Mouse (Mus musculus) forebrain, embryonic 12.5 days (tissue): ENCODE measurements around the gene Plekhg6. TPM values are rescaled to one million over a fixed set of nuclear protein-coding genes. Genes with fewer than 3 reads are reported as not detected.
A peak's percentile ranks its signal among the peaks of the same experiment; 100 is the strongest.

Source experiments
- ATAC-seq: fragments of 200-750 bp; cut with Nextera tagmentation; 2 replicates; pipeline ENCODE4 v1.8.0; 2017; ENCODE audit warnings: moderate TSS enrichment; ENCODE audit not compliant: low FRiP score
- H3K27ac ChIP-seq: fragments of 300-500 bp; sonication (generic); 2 replicates; pipeline ENCODE4 v1.5.1; 2016; ENCODE audit warnings: mild to moderate bottlenecking
- H3K27me3 ChIP-seq: fragments of 300-500 bp; sonication (generic); 2 replicates; pipeline ENCODE4 v1.6.1; 2016; ENCODE audit warnings: mild to moderate bottlenecking
- H3K36me3 ChIP-seq: fragments of 300-500 bp; sonication (generic); replicated peaks from 2 replicates; pipeline ENCODE4 v1.6.1; 2016; ENCODE audit warnings: mild to moderate bottlenecking
- H3K4me1 ChIP-seq: fragments of 300-500 bp; sonication (generic); 2 replicates; pipeline ENCODE4 v1.6.1; 2016
- H3K4me2 ChIP-seq: fragments of 300-500 bp; sonication (generic); 2 replicates; pipeline ENCODE4 v1.6.1; 2016; ENCODE audit warnings: mild to moderate bottlenecking, moderate library complexity
- H3K4me3 ChIP-seq: fragments of 300-500 bp; sonication (generic); replicated peaks from 2 replicates; pipeline ENCODE4 v1.5.1; 2016; ENCODE audit warnings: mild to moderate bottlenecking
- H3K9ac ChIP-seq: fragments of 300-500 bp; sonication (generic); 2 replicates; pipeline ENCODE4 v1.6.1; 2016; ENCODE audit warnings: mild to moderate bottlenecking
- H3K9me3 ChIP-seq: fragments of 300-500 bp; sonication (generic); 2 replicates; pipeline ENCODE4 v1.6.1; 2016
- WGBS: fragments of 180-500 bp; shearing (Covaris S2); methylation state at CpG from one replicate; pipeline ENCODE4 v1.1.7; 2016; 5-methylcytosine and 5-hydroxymethylcytosine counted together
- polyA plus RNA-seq: library from polyadenylated mRNA; unstranded; fragments of >200 nt; fragmentation: Nextera tagmentation; extraction: Ambion mirVana; gene quantifications from 2 replicates; pipeline ENCODE4 v1.2.1, GENCODE M21; 2016

Plekhg6 gene
- polyA plus RNA-seq, 1 experiment from 2014 or later, result 0.05 TPM

DNA sequence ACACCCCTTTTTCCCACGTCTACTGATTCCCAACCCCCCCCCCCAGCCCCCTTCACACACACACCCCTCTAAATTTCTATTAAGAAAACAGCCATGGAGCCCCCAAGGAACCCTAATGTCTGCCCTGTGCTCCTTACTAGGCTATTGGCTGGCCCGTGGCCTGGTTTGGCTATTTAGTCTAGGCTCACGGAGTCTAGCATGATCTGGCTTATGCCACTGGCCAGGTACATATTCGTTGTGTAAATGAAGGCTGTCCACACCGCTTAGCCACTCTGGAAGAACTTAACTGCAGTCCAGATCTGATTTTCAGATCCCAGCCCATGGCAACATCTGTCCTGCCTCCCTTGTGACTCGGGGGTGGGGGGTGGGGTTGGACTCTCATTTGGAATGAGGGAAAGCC, 65.8 kb downstream of the Plekhg6 start:
- H3K27ac ChIP-seq, result no peak overlapping the region
- no peak for ATAC-seq

DNA sequence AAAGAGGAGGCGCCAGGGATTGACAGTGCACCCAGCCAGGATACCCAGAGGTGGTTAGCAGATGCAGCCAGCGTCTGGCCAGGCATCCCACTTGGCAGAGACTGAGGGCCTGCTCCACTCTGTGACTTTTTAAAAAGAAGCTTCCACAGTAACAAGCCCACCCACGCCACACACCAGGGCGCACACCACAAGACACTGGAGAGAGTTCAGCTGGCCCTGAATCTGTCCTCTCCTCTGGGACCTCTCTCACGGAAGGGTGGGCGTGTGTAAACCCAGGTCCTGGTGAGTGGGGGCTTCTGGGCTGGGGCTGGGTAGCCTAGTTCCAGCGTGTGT, 66.4 kb downstream of the Plekhg6 start:
- Histone ChIP-seq H3K9me3 (no peaks in the 10 kb centered on the region), H3K4me2 (peak overlapping the region; percentile 69), H3K4me1 (peaks cover 29% of the 10 kb centered on the region), H3K36me3 (no peaks in the 10 kb centered on the region), H3K4me3 (peak overlapping the region; percentile 39), H3K9ac (peak overlapping the region; percentile 63), H3K27ac (no peak overlapping the region), H3K27me3 (peaks cover 28% of the 10 kb centered on the region)
- 0 out of 2 replicates have a peak, but pooled peaks have one; percentile 24 for ATAC-seq
- 64% methylated on average over 7 of the region's 7 CpGs for WGBS

More for the DNA sequence above, 65.8 kb downstream of the Plekhg6 start:
- H3K36me3 ChIP-seq, result no peaks in the 10 kb centered on the region
- H3K4me2 ChIP-seq, result no peak overlapping the region
- H3K4me3 ChIP-seq, result no peak overlapping the region
- H3K27me3 ChIP-seq, result peaks cover 33% of the 10 kb centered on the region
- H3K4me1 ChIP-seq, result peaks cover 26% of the 10 kb centered on the region
- no peak overlapping the region for H3K9ac ChIP-seq
- no peaks in the 10 kb centered on the region for H3K9me3 ChIP-seq
- WGBS, result 71% methylated on average over 6 of the region's 6 CpGs

DNA sequence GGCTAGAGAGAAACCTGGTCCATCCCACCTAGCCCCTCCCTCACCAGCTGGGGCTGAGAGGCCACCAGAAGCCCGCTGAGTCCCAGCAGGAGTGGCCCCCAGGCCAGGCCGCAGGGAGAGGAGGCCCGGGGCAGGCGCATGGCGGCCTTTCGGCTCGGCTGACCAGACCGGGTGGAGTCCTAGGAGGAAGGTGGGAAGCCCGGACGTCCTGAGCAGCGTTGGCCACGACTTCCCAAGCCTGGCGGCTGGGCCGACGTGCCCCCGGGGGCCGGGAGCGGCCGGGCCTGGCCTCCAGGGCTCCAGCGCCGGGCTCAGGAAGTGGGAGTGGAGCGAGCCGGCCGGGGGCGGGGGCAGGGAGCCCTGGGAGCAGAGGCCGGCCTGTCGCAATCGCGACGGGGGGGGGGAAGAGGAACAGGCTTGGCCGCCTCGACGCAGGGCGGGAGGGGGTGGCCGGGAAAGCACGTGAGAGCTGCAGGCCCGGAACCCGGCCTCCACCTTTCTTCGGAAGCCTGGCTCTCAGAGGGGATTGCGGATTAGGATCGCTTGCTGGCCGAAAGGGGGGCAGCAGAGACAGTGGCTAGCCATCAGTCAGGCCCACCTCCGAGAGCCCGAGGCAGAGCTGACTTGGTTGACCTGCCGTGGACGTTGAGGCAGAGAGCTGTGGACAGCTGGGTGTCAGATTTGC, 66.9 kb downstream of the Plekhg6 start, which contains the start of gene Ltbr:
Gene Ltbr, minus strand, starts transcription at position 340 of the 685 bp plus-strand sequence.
- WGBS, result 4% methylated on average over 41 of the region's 46 CpGs
- ATAC-seq, result peak; percentile 61

More for the DNA sequence above, 66.9 kb downstream of the Plekhg6 start, which contains the start of gene Ltbr:
- Histone ChIP-seq H3K9ac (peak within 1 kb of the TSS; percentile 63), H3K4me2 (peak within 1 kb of the TSS; percentile 69), H3K4me1 (peaks cover 34% of the 10 kb centered on the region), H3K27ac (0 out of 2 replicates have a peak within 1 kb of the TSS, but pooled peaks have one; percentile 8), H3K36me3 (no peaks in the 10 kb centered on the region), H3K27me3 (peaks cover 23% of the 10 kb centered on the region), H3K4me3 (peak within 1 kb of the TSS; percentile 39), H3K9me3 (no peaks in the 10 kb centered on the region)

Other genes starting within 250 kb of the Plekhg6 start
- 62.9 and 63.6 TPM in 2 replicates for gene Nop2, start 248.9 kb downstream of the Plekhg6 start, polyA plus RNA-seq
- gene Iffo1, start 235.6 kb downstream of the Plekhg6 start, polyA plus RNA-seq, result 15.9 and 16.0 TPM in 2 replicates
- gene Gapdh, start 214.3 kb downstream of the Plekhg6 start, polyA plus RNA-seq, result 2,231 and 2,319 TPM in 2 replicates
- gene Ncapd2, start 189.1 kb downstream of the Plekhg6 start, polyA plus RNA-seq, result 221 and 246 TPM in 2 replicates
- gene Mrpl51, start 189.0 kb downstream of the Plekhg6 start, polyA plus RNA-seq, result 192 and 193 TPM in 2 replicates
- 5.5 and 6.0 TPM in 2 replicates for gene Vamp1, start 165.2 kb downstream of the Plekhg6 start, polyA plus RNA-seq
- gene Tapbpl, start 148.9 kb downstream of the Plekhg6 start, polyA plus RNA-seq, result 1.5 and 2.1 TPM in 2 replicates
- 1.6 and 1.8 TPM in 2 replicates for gene Cd27, start 143.8 kb downstream of the Plekhg6 start, polyA plus RNA-seq
- not detected in 2 replicates for gene Tuba3a, start 94.8 kb downstream of the Plekhg6 start, polyA plus RNA-seq
- gene Ltbr, start 66.9 kb downstream of the Plekhg6 start, polyA plus RNA-seq, result 12.7 and 14.0 TPM in 2 replicates
- gene Scnn1a, start 60.1 kb downstream of the Plekhg6 start, polyA plus RNA-seq, result 0.24 and 0.49 TPM in 2 replicates
- 16.6 and 19.3 TPM in 2 replicates for gene Tnfrsf1a, start 31.4 kb downstream of the Plekhg6 start, polyA plus RNA-seq
- gene Cd9, start 114.0 kb upstream of the Plekhg6 start, polyA plus RNA-seq, result 44.2 and 45.3 TPM in 2 replicates
- gene Vwf, start 166.0 kb upstream of the Plekhg6 start, polyA plus RNA-seq, result 7.9 and 10.3 TPM in 2 replicates